Mouse (Mus musculus): Measurements from ENCODE around the gene Rdh5. TPM values are rescaled to one million over a fixed set of nuclear protein-coding genes. Genes with fewer than 3 reads are reported as not detected.

The Rdh5 gene
- 6.6 TPM for polyA plus RNA-seq (2017; shearing (Covaris generic))

DNA sequence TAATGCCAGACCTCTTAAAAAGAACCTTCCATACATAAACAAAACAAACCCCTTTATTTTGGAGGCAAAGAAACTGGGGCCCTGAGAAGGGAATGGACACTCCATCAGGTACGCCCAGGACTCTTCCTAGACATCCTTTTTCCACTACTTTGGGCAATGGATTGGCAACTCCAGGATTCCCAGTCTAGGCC is at the start of gene Rdh5:
Rdh5 (minus strand) TSS at position 67 of the 191 bp plus-strand sequence.

DNA sequence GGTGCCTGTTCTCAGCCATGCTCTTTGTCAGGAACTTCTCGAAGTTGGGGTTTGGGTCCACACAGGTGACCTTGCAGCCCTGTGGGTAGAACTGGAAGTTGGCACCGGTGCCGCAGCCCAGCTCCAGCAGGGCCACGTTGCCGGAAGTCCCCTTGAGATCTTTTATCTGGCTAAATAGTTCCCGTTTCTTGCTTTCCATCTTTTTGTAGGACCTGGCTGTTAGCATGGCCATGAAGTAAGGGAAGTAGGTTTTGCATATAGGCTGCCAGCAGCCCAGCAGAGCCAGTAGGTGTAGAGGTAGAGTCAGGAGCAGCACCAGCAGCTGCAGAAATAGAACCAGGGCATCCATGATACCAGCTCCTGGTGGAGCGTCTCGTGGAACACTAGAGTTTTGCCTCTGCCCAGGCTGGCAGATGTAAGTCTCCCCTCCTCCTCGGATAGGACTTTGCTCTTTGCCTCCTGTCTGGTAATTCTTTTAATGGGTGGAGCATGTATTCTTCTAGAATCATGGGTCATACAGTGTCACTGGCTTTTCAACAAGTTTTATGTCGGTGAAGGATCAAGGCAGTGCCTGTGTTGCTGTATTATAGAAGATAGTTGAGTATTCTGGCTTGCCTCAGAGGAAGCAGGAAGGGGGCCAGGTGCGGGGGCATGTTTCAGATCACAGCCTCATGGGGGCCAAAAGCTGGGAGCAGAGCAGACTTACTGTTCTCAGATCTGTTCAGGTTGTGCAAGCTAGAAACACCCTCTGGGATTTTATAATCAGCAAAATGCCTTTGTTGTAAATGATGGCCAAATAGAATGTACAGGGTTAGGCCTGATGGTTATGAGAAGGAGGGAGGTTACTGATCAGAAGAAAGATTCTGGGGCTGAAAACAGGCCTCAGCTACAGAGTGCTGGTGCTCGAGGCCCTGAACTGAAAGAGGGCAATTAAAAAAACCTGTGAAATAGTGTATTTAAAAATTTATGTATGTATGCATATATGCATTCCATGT is 38.2 kb upstream of the Rdh5 start, which contains the start of gene Mettl7b:
Mettl7b (minus strand) TSS at position 399 of the 995 bp plus-strand sequence.

DNA sequence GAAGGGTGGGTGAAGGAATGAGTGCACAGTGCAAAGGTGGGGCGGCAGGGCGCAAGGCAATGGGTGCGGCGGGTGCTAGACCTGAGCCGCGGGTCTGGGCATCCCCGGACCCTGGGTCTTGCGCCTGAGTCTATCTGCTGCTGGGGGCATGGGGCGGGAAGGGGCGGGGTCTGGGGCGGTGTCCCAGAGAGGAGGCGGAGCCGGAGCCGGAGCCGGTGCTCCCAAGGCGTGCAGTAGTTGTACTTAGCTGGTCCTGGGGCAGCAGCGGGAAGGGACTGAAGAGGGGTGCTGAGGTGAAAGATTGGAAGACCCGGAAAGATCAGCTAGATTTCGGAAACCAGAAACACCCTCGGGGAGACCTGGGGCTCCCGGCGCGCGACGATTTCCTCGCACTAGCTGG is 10.9 kb upstream of the Rdh5 start, which contains the start of gene Itga7:
Itga7 (plus strand) TSS at position 245 of the 400 bp plus-strand sequence.

DNA sequence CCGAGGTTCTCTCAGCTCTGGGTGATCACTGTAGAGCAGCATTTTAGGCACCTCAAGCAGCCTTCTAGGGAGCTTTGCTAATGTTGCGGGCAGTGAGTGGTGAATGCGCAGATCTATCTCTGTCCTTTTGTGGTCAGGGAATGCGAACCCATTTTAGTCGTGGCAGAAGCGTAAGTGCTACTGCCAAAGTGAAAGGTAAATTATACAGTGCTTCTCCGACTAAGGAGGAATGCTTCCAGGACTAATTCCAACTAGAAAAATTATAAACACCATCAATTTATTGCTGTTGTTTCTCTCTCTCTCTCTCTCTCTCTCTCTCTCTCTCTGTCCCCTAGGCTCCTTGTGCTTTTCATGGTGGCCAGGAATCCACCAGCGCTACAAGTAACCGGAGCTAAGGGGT is 1.2 kb upstream of the Rdh5 start, which contains the start of gene Bloc1s1:
Bloc1s1 (minus strand) TSS at position 101 of the 400 bp plus-strand sequence.

GRCm38 (mm10) chr10:128900698-128901097 is 22.0 kb downstream of the Rdh5 start, which contains the start of gene Cd63:
Cd63 (plus strand) TSS chr10:128900989.

DNA sequence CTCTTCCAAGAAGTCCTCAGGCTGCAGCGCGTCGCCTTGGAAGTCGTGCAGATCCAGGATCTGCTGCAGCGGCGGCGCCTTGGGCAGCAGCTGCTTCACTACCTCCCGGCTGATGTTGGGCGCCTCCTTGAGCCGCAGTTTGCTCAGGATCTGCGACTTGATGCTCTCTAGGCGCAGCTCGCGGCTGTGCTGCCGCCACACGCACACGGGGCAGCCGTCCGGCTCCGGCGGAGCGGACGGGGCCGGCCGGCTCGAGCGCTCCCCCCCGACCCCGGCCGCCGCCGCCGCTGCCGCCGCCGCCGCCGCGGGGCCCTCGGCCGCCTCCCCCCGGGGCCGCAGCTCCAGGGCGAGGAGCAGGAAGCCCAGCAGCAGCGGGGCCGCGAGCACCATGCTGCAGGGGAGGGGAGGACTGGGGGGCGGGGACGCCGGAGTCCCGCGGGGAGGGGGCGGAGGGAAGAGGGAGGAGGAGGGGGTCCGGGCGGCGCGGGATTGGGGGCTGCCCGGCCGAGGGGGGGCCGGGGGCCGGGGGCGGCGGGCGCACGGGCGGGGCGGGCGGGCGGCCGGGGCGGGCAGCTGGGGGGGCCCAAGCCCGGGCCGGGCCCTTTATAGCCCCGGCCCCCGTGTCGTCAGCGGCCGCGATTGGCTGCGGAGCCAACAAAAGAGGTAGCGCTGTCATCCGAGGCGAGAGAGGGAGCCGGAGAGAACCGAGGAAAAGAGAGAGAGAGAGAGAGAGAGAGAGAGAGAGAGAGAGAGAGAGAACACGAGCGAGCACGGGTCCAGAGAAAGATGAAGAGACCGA is 31.2 kb downstream of the Rdh5 start, which contains the start of gene Gdf11:
Gdf11 (minus strand) TSS at position 423 of the 799 bp plus-strand sequence.

Other genes starting within 250 kb of the Rdh5 start
- gene Suox, start 248.8 kb downstream of the Rdh5 start, polyA plus RNA-seq (2017; shearing (Covaris generic)), result 4.1 TPM
- gene Rab5b, start 226.6 kb downstream of the Rdh5 start, polyA plus RNA-seq (2017; shearing (Covaris generic)), result 25.1 TPM
- gene Pmel, start 218.7 kb downstream of the Rdh5 start, polyA plus RNA-seq (2017; shearing (Covaris generic)), result 2.5 TPM
- 14.1 TPM for gene Cdk2, start 217.9 kb downstream of the Rdh5 start, polyA plus RNA-seq (2017; shearing (Covaris generic))
- 635 TPM for gene Dgka, start 178.0 kb downstream of the Rdh5 start, polyA plus RNA-seq (2017; shearing (Covaris generic))
- gene Pym1, start 175.0 kb downstream of the Rdh5 start, polyA plus RNA-seq (2017; shearing (Covaris generic)), result 23.9 TPM
- not detected for gene Mmp19, start 132.0 kb downstream of the Rdh5 start, polyA plus RNA-seq (2017; shearing (Covaris generic))
- 57.7 TPM for gene Dnajc14, start 118.8 kb downstream of the Rdh5 start, polyA plus RNA-seq (2017; shearing (Covaris generic))
- gene Tmem198b, start 118.5 kb downstream of the Rdh5 start, polyA plus RNA-seq (2017; shearing (Covaris generic)), result 2.0 TPM
- gene Sarnp, start 105.6 kb downstream of the Rdh5 start, polyA plus RNA-seq (2017; shearing (Covaris generic)), result 108 TPM
- gene Ormdl2, start 101.2 kb downstream of the Rdh5 start, polyA plus RNA-seq (2017; shearing (Covaris generic)), result 34.9 TPM
- 2.0 TPM for gene Gdf11, start 31.2 kb downstream of the Rdh5 start, polyA plus RNA-seq (2017; shearing (Covaris generic))
- not detected for gene Cd63, start 21.9 kb downstream of the Rdh5 start, polyA plus RNA-seq (2017; shearing (Covaris generic))
- 118 TPM for gene Bloc1s1, start 1.1 kb upstream of the Rdh5 start, polyA plus RNA-seq (2017; shearing (Covaris generic))
- 45.8 TPM for gene Itga7, start 10.9 kb upstream of the Rdh5 start, polyA plus RNA-seq (2017; shearing (Covaris generic))
- not detected for gene Mettl7b, start 38.1 kb upstream of the Rdh5 start, polyA plus RNA-seq (2017; shearing (Covaris generic))
- gene Olfr9, start 66.5 kb upstream of the Rdh5 start, polyA plus RNA-seq (2017; shearing (Covaris generic)), result 0.20 TPM
- not detected for gene Olfr763, start 87.9 kb upstream of the Rdh5 start, polyA plus RNA-seq (2017; shearing (Covaris generic))
- gene Olfr764-ps1, start 117.0 kb upstream of the Rdh5 start, polyA plus RNA-seq (2017; shearing (Covaris generic)), result not detected
- not detected for gene Olfr765, start 127.1 kb upstream of the Rdh5 start, polyA plus RNA-seq (2017; shearing (Covaris generic))
- not detected for gene Olfr766-ps1, start 146.1 kb upstream of the Rdh5 start, polyA plus RNA-seq (2017; shearing (Covaris generic))
- not detected for gene Olfr767, start 160.0 kb upstream of the Rdh5 start, polyA plus RNA-seq (2017; shearing (Covaris generic))
- gene Olfr768, start 176.5 kb upstream of the Rdh5 start, polyA plus RNA-seq (2017; shearing (Covaris generic)), result not detected
- gene Olfr769, start 195.0 kb upstream of the Rdh5 start, polyA plus RNA-seq (2017; shearing (Covaris generic)), result not detected
- not detected for gene Olfr770, start 216.1 kb upstream of the Rdh5 start, polyA plus RNA-seq (2017; shearing (Covaris generic))
- gene Olfr771, start 241.9 kb upstream of the Rdh5 start, polyA plus RNA-seq (2017; shearing (Covaris generic)), result not detected